18 mouse cellular contexts compared by ENCODE assay signal in genomic region chr12:100088026-100088425, GRCm38 (mm10).
"Had no signal": no experiment of that assay in that cellular context is flagged by ENCODE, and none has a peak within 500 bp of the region (broad histone marks: within the 10 kb centered on the region; RNA-seq: fewer than 3 reads in every experiment).

No protein-coding gene starts in this region.

- H3K36me3 ChIP-seq: midbrain, embryonic 10.5 days; midbrain, embryonic 13.5 days; midbrain, embryonic 15.5 days; neural tube, embryonic 13.5 days; neural tube, embryonic 15.5 days had no signal

- ATAC-seq: midbrain, embryonic 13.5 days; midbrain, embryonic 15.5 days had no signal

- H3K9ac ChIP-seq: lung, embryonic 14.5 days; midbrain, embryonic 13.5 days; midbrain, embryonic 15.5 days; neural tube, embryonic 13.5 days; neural tube, embryonic 15.5 days had no signal

- DNase-seq: lung, adult 18-20 months; lung, embryonic 14.5 days; lung, postnatal 10 days; lung, postnatal 4 days; retina, postnatal 1 day; right cerebral cortex, adult 18-20 months; right cerebral cortex, postnatal 25 days; right cerebral cortex, postnatal 4 days; spleen, adult 18-20 months; thymus, adult 18-20 months; thymus, postnatal 14 days; thymus, postnatal 36 days had no signal

- H3K4me1 ChIP-seq: midbrain, embryonic 13.5 days; midbrain, embryonic 15.5 days; neural tube, embryonic 13.5 days; neural tube, embryonic 15.5 days had no signal

- H3K4me3 ChIP-seq: midbrain, embryonic 10.5 days; midbrain, embryonic 13.5 days; midbrain, embryonic 15.5 days; myocyte; neural tube, embryonic 13.5 days; neural tube, embryonic 15.5 days had no signal

- H3K4me2 ChIP-seq: lung, embryonic 14.5 days; midbrain, embryonic 13.5 days; midbrain, embryonic 15.5 days; neural tube, embryonic 13.5 days; neural tube, embryonic 15.5 days had no signal

- H3K27ac ChIP-seq: midbrain, embryonic 10.5 days; midbrain, embryonic 13.5 days; midbrain, embryonic 15.5 days; neural tube, embryonic 13.5 days; neural tube, embryonic 15.5 days had no signal

- H3K9me3 ChIP-seq: midbrain, embryonic 10.5 days; midbrain, embryonic 13.5 days; midbrain, embryonic 15.5 days; neural tube, embryonic 13.5 days; neural tube, embryonic 15.5 days had no signal

- H3K27me3 ChIP-seq: midbrain, embryonic 13.5 days; midbrain, embryonic 15.5 days; neural tube, embryonic 13.5 days; neural tube, embryonic 15.5 days had no signal
